Mouse (Mus musculus) kidney, adult 2 months (tissue): ENCODE measurements around the gene Izumo1r.

Experiments
- CTCF ChIP-seq: fragments of 200-500 bp; conservative IDR thresholded peaks from 2 replicates; pipeline ENCODE4 v1.5.1; 2011; ENCODE audit warnings: low read depth, mild to moderate bottlenecking, control low read depth, low read length, moderate library complexity, mixed read lengths; ENCODE audit not compliant: insufficient read depth, insufficient read length
- POLR2A ChIP-seq: fragments of 200-500 bp; IDR thresholded peaks from one replicate; pipeline ENCODE4 v1.6.1; 2011; ENCODE audit warnings: low read depth, low read length, control low read depth

- no peak for TF ChIP-seq CTCF
- TF ChIP-seq POLR2A = no peak
Measured at GRCm38 (mm10) chr9:14870377-14870776, 33.4 kb downstream of the Izumo1r start.
